Mouse (Mus musculus) hindbrain, embryonic 14.5 days (tissue): Measurements from ENCODE around the gene Zkscan16. TPM values are rescaled to one million over a fixed set of nuclear protein-coding genes. Genes with fewer than 3 reads are reported as not detected.

ENCODE experiments used
- ATAC-seq: fragments of 200-750 bp; cut with Nextera tagmentation; 2 replicates; pipeline ENCODE4 v1.8.0; 2017; ENCODE audit warnings: moderate number of reproducible peaks, mild to moderate bottlenecking, moderate TSS enrichment, moderate library complexity; ENCODE audit not compliant: low FRiP score
- DNase-seq: peaks from one replicate; pipeline ENCODE4 v3.0.0-alpha.2; 2015; ENCODE audit warnings: low spot score
- H3K27ac ChIP-seq: fragments of 300-500 bp; sonication (generic); 2 replicates; pipeline ENCODE4 v1.5.1; 2014; ENCODE audit warnings: mild to moderate bottlenecking, moderate library complexity
- H3K27me3 ChIP-seq: fragments of 300-500 bp; sonication (generic); 2 replicates; pipeline ENCODE4 v1.6.1; 2014; ENCODE audit warnings: mild to moderate bottlenecking, low read length, mixed read lengths; ENCODE audit not compliant: control insufficient read depth, insufficient read depth
- H3K36me3 ChIP-seq: fragments of 300-500 bp; sonication (generic); replicated peaks from 2 replicates; pipeline ENCODE4 v1.6.1; 2014; ENCODE audit not compliant: control insufficient read depth, insufficient read depth
- H3K4me1 ChIP-seq: fragments of 300-500 bp; sonication (generic); replicated peaks from 2 replicates; pipeline ENCODE4 v1.6.1; 2014; ENCODE audit warnings: antibody characterized with exemption, low read length, mixed read lengths; ENCODE audit not compliant: control insufficient read depth, insufficient read depth
- H3K4me2 ChIP-seq: fragments of 300-500 bp; sonication (generic); replicated peaks from 2 replicates; pipeline ENCODE4 v1.6.1; 2014; ENCODE audit warnings: mild to moderate bottlenecking, moderate library complexity
- H3K4me3 ChIP-seq: fragments of 300-500 bp; sonication (generic); replicated peaks from 2 replicates; pipeline ENCODE4 v1.5.1; 2014; ENCODE audit warnings: mild to moderate bottlenecking, low read length
- H3K9ac ChIP-seq: fragments of 300-500 bp; sonication (generic); 2 replicates; pipeline ENCODE4 v1.6.1; 2014
- H3K9me3 ChIP-seq: fragments of 300-500 bp; sonication (generic); 2 replicates; pipeline ENCODE4 v1.6.1; 2016; ENCODE audit warnings: low read length; ENCODE audit not compliant: control insufficient read depth
- WGBS: fragments of 180-500 bp; shearing (Covaris S2); extraction: QIAGEN DNeasy Blood & Tissue Kit; methylation state at CpG from one replicate; pipeline ENCODE4 v1.1.7; 2014; 5-methylcytosine and 5-hydroxymethylcytosine counted together
- polyA plus RNA-seq: library from polyadenylated mRNA; unstranded; fragments of >200 nt; fragmentation: Nextera tagmentation; extraction: Ambion mirVana; gene quantifications from 2 replicates; pipeline ENCODE4 v1.2.1, GENCODE M21; 2014

The Zkscan16 gene
- polyA plus RNA-seq, 1 experiment from 2014 or later, result 2.8 TPM

DNA sequence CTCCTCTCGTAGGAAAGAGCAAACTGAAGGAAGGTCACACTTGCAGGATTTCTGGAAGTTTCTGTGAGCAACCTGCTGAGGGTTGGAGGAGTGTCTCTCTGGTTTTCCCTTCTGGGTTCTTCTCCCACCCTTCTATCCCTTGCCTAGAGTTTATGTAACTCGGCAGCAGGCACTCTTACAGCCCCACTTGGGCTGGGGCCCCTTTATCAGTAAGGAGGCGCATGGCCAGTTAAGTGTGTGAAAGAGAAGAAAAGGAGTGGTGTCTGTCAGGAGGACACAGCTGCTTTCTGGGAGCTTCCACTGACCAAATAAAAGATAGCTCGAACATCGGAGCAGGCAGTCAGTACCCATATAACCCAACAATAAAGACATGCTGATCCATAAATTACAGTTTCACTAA, 48.8 kb downstream of the Zkscan16 start:
- H3K9me3 ChIP-seq, result no peaks in the 10 kb centered on the region
- no peaks in the 10 kb centered on the region for H3K4me1 ChIP-seq
- H3K9ac ChIP-seq, result no peak overlapping the region
- H3K4me2 ChIP-seq, result no peak overlapping the region
- H3K4me3 ChIP-seq, result no peak overlapping the region
- 85% methylated on average over 5 of the region's 5 CpGs for WGBS
- no peaks in the 10 kb centered on the region for H3K36me3 ChIP-seq
- ATAC-seq (no peak), DNase-seq (no peak)
- H3K27me3 ChIP-seq, result no peaks in the 10 kb centered on the region
- H3K27ac ChIP-seq, result no peak overlapping the region

DNA sequence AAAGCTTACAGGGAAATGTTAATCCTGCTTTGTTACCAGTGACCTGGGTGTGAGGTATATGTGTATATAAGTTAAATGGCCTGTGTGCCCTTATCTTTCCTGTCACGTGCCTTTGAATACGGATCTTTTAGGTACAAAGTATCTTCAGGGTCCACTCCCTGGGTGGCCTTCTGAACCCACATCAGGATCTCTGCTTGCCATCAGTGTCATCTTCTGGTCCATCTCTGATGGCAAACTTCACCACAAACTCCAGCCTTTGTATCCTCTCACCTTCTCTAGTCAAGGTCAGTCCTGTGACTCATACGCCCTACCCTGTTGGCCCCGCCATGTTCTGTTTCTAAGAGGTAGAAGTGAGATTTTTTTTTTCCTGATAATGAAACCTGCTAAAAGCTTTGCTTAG, 51.3 kb downstream of the Zkscan16 start, which contains the start of gene Dnajc25:
TSS of gene Dnajc25 (plus strand) at position 301 of the 400 bp plus-strand sequence.
- DNase-seq (no peak), ATAC-seq (no peak)
- no peaks in the 10 kb centered on the region for H3K9me3 ChIP-seq
- H3K36me3 ChIP-seq, result no peaks in the 10 kb centered on the region
- WGBS, result 96% methylated on average over 4 of the region's 4 CpGs
- H3K4me2 ChIP-seq, result no peak within 1 kb of the TSS
- H3K4me1 ChIP-seq, result no peaks in the 10 kb centered on the region
- no peak within 1 kb of the TSS for H3K9ac ChIP-seq
- H3K27me3 ChIP-seq, result no peaks in the 10 kb centered on the region
- H3K27ac ChIP-seq, result no peak within 1 kb of the TSS
- no peak within 1 kb of the TSS for H3K4me3 ChIP-seq

DNA sequence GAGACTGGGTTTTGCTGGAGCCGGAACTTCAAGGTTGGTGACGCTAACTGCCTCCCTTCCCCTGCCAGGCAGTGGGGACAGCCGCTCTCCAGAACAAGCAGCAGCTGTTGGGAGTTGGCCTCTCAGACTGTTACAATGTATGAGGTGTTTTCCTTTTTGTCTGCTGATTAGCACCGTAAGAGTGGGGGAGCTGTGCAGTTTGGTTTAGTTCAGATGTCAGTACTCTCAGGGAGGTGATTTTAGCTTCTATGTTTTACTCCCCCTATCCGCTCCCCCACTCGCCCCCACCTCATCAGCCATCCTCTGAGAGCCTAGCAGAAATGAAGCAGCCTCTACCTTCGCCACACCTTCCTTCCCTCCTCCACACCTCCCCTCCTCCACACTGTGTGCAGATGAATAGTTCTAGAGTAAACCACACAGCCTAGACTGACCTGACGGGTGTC, 51.8 kb downstream of the Zkscan16 start:
- H3K36me3 ChIP-seq, result no peaks in the 10 kb centered on the region
- H3K4me3 ChIP-seq, result no peak overlapping the region
- DNase-seq (no peak), ATAC-seq (no peak)
- no peaks in the 10 kb centered on the region for H3K4me1 ChIP-seq
- WGBS, result 78% methylated on average over 8 of the region's 8 CpGs
- no peak overlapping the region for H3K9ac ChIP-seq
- no peak overlapping the region for H3K27ac ChIP-seq
- no peak overlapping the region for H3K4me2 ChIP-seq
- no peaks in the 10 kb centered on the region for H3K27me3 ChIP-seq
- no peaks in the 10 kb centered on the region for H3K9me3 ChIP-seq

DNA sequence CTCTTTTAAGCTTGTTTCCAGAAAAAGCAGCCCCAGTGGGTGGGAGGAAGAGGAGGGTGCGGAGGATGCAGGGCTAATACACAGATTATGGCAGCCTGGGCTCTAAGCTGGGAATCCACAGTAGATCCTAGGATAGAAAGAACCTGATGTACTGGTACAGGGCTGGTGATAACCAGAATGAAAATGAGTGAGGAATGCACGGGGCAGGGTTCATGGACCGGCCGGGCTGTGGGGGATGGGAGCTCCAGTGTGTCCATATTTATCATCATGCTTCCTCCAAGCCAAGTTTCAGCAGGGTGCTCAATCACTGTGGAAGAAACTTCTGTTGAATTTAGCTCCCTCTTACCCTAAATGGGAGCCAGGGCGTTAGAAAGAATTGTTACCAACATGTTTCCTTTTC, 53.7 kb downstream of the Zkscan16 start:
- WGBS, result 78% methylated on average over 5 of the region's 5 CpGs
- Histone ChIP-seq H3K9me3 (no peaks in the 10 kb centered on the region), H3K4me1 (no peaks in the 10 kb centered on the region), H3K4me3 (no peak overlapping the region), H3K27me3 (no peaks in the 10 kb centered on the region), H3K4me2 (no peak overlapping the region), H3K9ac (no peak overlapping the region), H3K27ac (no peak overlapping the region), H3K36me3 (no peaks in the 10 kb centered on the region)
- DNase-seq (no peak), ATAC-seq (no peak)

DNA sequence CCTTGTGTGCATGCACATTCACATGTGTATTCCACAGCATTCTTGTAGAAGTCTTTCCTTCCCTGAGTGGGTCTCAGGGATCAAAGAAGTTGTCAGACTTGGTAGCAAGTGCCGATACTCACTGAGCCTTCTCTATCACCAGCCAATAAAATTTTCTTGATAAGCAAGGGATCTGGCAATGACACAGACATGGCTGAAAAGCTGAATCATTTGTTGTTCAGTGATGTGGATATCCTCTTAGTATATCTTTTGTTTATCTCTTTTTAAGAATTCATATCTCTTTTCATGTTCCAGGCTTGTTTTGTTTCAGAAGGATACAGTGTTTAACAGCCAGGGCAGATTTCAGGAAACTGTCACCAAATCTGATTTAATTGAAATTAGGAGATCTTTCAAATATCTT, 55.3 kb downstream of the Zkscan16 start:
- 97% methylated on average over 1 of the region's 1 CpGs for WGBS
- Histone ChIP-seq H3K9ac (no peak overlapping the region), H3K27me3 (no peaks in the 10 kb centered on the region), H3K4me1 (peaks cover 2% of the 10 kb centered on the region; the same call in 1 of the 2 replicates), H3K4me3 (no peak overlapping the region), H3K36me3 (no peaks in the 10 kb centered on the region), H3K27ac (no peak overlapping the region), H3K4me2 (no peak overlapping the region), H3K9me3 (no peaks in the 10 kb centered on the region)
- DNase-seq, result no peak
- ATAC-seq, result no peak

DNA sequence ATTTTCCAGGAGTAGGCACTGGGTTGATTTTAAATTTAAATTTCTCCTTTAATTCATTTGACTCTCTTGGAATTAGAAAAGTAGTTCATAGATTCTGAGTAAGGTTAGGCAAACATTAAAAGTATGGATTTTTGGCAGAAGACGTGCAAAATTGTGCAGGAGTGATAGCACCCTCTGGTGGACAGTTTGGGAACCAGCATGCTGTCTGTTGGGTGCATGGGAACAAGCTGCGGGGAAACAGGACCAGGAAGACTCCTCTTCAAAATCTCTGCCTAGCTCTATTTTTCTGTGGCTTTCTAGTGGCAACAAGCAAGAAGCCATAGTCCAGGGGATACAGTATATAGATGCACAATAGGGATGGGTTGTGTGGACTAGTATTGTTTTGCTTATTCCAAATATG, 56.3 kb downstream of the Zkscan16 start:
- WGBS, result 17% methylated on average over 2 of the region's 2 CpGs
- ATAC-seq, result no peak

DNA sequence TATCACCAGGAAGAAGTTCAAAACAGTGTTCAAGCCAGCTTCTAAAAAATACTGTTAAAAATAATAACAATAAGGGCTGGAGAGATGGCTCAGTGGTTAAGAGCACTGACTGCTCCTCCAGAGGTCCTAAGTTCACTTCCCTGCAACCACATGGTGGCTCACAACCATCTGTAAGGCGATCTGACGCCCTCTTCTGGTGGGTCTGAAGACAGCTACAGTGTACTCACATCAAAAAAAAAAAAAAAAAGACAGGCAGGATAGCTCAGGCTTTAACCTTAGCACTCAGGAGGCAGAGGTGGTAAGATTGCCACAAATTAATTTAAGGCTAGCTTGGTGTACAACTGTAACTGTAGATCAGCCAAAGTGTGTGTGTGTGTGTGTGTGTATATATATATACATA, 57.2 kb downstream of the Zkscan16 start:
- no peak for DNase-seq

More for the DNA sequence above, 56.3 kb downstream of the Zkscan16 start:
- Histone ChIP-seq H3K9ac (no peak overlapping the region), H3K27ac (no peak overlapping the region), H3K9me3 (no peaks in the 10 kb centered on the region), H3K4me1 (peaks cover 12% of the 10 kb centered on the region), H3K27me3 (no peaks in the 10 kb centered on the region), H3K4me2 (no peak overlapping the region), H3K36me3 (no peaks in the 10 kb centered on the region), H3K4me3 (no peak overlapping the region)
- peak; percentile 79 for DNase-seq

DNA sequence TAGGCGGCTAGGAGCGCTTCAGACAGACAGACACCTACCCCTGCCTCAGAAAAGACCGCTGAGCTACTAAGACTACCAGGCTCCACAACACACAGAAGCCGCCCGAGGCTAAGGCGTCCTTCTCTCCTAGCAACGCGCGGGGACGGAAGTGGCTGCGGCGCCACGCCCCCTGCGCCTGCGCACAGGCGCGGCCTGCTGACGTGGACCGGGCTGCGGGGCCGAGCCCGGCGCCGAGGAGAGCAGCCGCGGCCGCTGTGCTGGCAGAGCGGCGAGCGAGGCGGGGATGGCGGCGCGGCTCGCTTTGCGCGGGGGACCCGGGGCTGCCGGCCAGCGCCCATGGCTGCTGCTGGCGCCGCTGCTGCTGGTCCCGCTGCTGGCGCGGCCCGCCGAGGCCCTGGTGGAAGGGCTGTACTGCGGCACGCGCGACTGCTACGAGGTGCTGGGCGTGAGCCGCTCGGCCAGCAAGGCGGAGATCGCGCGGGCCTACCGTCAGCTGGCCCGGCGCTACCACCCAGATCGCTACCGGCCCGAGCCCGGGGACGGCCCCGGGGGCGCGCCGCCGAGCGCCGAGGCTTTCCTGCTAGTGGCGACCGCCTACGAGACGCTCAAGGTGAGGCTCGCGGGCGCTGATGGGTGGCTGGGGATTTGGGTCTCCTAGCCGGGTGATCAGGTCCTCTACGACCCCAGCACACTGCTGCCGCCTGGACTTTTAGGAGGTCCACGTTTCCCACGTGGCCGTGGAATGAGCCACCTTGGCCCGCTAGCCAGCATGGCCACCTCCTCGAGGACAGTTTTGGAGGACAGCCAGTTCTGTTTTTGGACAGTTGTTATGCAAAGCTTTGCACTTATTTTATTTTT, 59.7 kb downstream of the Zkscan16 start, which contains the start of gene Gm20503:
TSS of gene Gm20503 (plus strand) at position 263 of the 858 bp plus-strand sequence.
- WGBS, result under 1% methylated on average over 75 of the region's 89 CpGs
- Histone ChIP-seq H3K36me3 (no peaks in the 10 kb centered on the region), H3K4me1 (peaks cover 25% of the 10 kb centered on the region), H3K4me2 (peak within 1 kb of the TSS; percentile 60), H3K4me3 (peak within 1 kb of the TSS; percentile 97), H3K27me3 (no peaks in the 10 kb centered on the region), H3K27ac (peak within 1 kb of the TSS; percentile 92), H3K9ac (peak within 1 kb of the TSS; percentile 93), H3K9me3 (no peaks in the 10 kb centered on the region)
- DNase-seq (peak; percentile 96), ATAC-seq (peak; percentile 99)

More for the DNA sequence above, 57.2 kb downstream of the Zkscan16 start:
- Histone ChIP-seq H3K27ac (no peak overlapping the region), H3K4me1 (peaks cover 21% of the 10 kb centered on the region), H3K27me3 (no peaks in the 10 kb centered on the region), H3K36me3 (no peaks in the 10 kb centered on the region), H3K9me3 (no peaks in the 10 kb centered on the region), H3K4me2 (no peak overlapping the region), H3K9ac (no peak overlapping the region), H3K4me3 (no peak overlapping the region)
- WGBS, result 2% methylated on average over 2 of the region's 2 CpGs
- ATAC-seq, result no peak

DNA sequence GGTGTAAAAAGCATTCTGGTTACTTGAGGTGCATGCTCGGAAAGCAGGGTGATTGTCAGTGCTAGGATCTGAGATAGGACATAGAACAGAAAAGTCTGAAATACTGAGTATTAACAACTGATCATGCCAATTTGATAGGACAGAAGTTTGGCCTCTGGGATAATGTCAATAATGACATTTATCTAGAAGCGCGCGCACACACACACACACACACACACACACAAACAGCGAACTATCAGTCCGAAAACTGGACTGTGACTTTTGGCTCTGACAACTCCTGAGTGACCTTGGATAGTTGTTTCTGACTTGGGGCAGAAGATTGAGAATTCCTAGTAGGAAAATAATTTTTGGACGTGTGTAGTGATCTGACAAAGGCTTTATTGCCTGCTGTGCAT, 60.4 kb downstream of the Zkscan16 start:
- Histone ChIP-seq H3K4me3 (peak overlapping the region; percentile 97), H3K4me1 (peaks cover 25% of the 10 kb centered on the region), H3K9ac (peak overlapping the region; percentile 93), H3K4me2 (peak overlapping the region; percentile 60), H3K9me3 (no peaks in the 10 kb centered on the region), H3K36me3 (no peaks in the 10 kb centered on the region), H3K27ac (no peak overlapping the region), H3K27me3 (no peaks in the 10 kb centered on the region)
- 33% methylated on average over 7 of the region's 7 CpGs for WGBS
- DNase-seq (no peak), ATAC-seq (no peak)
